Mouse (Mus musculus) right cerebral cortex, postnatal 4 days (tissue): ENCODE results near the gene Efcab11.
A peak's percentile ranks its signal among the peaks of the same experiment; 100 is the strongest.

Experiments
- DNase-seq: peaks from one replicate; pipeline ENCODE4 v3.0.0-alpha.2; 2022

The Efcab11 gene

DNA sequence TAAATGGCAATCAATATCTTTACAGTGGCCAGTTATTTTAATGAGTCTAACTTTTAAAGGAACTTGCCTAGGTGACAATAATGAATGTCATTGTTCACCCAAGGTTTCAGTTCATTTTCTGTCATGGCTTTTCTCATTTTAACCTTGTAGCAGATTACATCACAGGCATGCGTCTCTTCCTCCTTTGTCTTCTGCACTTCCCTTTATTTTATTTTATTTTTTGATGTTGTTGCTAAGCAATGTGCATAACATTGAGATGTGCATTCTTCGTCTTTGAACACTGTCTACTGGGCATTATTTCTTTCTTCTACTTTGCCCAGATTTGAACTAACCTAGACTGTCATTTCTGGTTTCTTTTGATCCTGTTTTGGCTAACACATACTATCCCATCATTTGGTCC is 88.3 kb downstream of the Efcab11 start:
- DNase-seq, result no peak

DNA sequence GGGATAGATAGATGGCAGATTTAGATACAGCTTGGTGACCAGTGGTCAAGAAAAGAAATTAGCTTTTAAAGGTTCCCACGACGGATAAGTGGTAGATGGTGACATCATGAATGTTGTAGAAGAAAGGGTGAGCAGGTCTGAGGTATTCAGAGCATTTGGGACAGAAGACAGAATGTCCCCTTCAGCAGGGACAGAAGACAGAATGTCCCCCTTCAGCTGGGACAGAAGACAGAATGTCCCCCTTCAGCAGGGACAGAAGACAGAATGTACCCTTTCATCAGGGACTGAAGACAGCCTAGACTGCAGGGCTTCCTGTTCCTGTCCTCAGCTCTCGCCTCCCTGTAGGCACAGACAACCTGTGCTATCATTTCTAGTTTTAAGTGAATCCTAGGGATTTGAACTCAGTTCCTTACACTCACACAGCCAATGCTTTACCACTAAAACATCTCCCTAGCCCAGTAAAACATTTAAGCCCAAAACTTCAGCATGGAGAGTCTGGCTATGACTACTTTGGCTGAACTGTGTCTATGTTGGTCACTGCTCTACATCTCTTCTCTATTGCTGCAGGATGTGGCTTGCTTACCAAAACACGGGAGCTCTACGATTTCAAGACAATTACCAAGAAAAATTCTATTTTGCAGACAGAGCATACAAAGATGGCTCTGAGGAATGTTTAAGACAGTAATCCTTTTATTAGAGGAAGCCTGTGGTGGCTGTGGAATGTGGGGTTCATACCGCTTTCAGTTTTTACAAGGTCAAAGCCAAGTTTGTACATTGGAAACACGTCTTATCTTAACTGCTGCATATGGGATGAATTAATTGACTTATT is 89.2 kb downstream of the Efcab11 start:
- no peak for DNase-seq

DNA sequence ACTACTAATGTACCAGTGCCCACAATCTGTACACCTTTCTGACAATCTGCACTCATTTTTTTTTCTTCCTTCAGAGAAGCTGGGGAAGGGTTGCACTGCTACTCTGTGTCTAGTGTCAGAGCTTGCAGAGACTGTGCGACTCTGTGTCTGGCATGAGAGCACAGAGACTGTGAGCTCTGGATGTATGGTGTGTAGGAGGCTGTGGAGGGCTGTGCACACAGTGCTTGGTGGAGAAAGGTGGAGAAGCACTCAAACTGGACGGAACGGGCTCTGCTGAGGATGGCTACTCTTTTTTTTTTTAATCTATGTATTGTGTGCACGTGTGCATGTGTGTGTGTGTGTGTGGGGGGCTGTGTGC is 90.1 kb downstream of the Efcab11 start:
- no peak for DNase-seq

DNA sequence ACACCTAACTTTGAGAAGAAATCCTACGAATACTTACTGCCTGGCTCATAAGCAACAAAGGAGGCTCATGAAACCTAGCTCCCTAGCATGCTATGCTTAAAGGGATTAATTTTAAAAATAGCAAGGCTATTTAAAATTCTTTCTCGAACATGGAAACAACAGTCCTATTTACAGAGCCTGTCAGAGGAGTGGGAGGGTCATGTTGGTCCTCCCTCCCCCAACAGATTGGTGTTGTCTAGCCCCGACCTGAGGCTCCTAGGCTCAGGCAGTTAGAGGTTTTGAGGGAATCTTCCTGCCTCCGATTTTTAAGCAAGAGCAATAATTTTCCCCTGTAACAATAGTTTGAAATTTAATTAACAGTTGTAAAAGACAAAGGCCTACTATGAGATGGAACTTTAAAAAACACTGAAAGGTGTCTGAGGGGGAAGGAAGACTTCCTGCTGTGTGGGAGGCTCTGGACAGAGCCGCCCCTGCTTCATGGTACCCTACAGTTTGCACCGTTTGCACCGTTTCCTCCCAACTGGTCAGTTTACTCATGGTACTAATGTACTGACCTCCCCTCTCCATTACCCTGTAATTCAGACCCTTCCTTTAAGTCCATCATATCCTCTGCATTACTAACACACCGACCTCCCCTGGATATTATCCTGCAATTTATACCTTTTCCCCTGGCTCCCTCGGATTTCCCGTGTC is 90.6 kb downstream of the Efcab11 start:
- DNase-seq, result no peak

DNA sequence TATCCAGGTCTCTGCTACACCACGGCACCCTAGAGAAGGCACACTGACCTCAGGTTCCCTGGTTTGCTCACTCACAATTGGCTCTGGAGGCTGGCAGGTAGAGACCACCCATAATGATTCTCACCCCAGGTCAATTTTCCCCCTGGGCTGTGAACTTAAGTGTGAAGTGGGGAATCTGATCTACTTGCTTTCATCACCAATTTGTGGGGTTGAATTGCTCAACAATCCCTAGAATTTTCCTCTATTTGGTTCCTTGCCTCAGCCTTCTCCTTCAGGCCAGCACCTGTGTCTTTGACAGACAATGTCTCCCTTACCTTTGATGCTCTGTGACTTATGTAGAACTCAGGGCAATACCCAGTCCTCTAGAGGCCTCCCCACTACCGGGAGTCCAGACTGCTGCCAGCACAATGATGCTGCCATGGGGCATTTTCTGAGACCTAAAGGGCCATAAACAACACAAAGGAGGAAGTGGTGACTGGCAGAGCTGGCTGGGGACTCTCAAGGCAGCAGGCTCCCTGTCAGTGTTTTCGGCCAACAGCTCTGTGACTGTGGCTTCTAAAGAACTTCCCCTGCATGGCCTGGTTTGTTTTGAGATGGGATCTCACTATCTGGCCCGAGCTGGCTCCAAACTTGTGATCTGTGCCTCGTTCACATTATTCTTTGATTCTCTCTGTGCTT is 94.8 kb downstream of the Efcab11 start:
- DNase-seq, result no peak

DNA sequence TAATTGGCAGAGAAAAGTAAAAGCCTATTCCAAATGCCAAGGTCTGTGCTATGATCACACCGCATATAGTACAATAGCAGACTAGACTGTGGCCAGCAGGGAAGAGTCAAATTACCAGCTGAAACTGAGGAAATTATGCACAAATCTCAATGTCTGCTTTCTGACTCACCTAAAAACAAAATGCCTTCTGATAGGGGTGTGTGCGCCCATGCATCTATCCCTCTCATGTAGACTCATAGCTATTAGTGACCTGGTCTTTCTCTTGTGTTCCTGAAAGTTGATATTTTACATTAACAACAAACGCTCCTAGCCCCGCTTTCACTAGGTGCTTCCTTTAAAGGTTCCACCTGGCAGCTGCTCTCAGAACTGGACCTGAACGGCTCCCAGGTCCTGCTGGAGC is 102.5 kb downstream of the Efcab11 start:
- DNase-seq, result no peak

DNA sequence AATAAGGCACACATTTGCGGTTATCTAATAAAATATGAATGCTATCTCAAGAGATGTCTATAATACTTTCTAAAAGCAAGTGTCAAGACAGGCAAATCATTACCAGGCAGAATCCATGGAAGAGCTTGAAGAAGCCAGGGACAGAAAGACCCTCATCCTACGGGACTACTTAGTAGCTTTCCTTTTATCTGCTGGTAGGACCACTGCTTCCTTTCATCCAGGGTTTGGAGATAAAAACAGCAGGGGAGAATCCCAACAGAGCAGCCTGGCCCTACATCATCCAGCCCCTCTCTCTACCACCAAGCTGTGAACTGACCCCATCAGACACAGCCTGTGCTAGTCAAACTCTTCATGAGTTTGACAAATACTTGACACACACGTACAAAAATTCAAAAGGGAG is 103.8 kb downstream of the Efcab11 start:
- DNase-seq, result no peak

DNA sequence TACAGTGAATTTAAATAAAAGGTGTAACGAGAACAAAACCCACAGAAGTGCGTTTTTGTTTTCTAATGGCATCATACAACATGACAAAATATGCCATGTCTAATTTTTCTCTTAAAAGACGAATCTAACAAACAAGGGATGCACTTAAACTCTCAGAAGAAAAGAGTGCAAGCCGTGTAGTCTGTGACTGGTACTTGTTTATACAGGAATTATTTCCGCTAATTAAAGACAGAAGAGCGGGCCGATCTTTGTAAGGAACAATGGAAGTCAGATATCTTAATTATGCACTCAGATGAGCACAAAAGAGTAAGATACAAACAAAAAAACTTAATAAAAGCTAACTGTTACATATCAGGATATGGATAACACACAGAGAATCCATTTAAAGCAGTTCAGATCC is 104.3 kb downstream of the Efcab11 start:
- no peak for DNase-seq

DNA sequence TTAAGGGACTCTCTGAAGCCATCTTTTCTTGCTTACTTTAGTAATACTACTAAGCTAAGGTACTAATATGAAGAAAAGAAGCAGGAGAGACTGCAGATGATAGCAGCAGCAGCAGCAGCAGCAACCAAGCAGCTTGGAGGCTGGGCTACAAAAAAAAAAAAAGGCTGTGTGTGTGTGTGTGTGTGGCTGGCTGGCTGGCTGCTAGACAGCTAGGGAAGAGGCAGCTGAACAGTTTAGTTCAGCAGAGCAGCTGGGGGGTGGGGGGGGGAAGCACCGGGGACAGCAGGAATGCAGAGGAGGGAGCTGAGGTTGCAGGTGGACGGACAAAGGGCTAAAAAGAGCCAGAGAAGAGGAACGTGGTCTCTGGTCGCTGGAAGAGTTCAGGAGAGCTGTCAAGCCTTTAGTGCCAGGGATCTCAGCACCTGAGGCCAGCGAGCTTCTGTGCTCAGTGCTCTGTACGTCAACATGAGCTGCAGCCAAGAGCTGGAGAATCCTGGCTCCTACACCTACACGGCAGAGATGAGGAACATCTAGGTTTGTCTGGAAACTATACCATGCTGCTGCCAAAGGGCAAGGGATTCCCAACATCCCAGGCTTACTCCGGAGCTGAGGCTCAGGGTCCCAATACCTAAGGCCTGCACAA is 107.6 kb downstream of the Efcab11 start:
- DNase-seq, result no peak

DNA sequence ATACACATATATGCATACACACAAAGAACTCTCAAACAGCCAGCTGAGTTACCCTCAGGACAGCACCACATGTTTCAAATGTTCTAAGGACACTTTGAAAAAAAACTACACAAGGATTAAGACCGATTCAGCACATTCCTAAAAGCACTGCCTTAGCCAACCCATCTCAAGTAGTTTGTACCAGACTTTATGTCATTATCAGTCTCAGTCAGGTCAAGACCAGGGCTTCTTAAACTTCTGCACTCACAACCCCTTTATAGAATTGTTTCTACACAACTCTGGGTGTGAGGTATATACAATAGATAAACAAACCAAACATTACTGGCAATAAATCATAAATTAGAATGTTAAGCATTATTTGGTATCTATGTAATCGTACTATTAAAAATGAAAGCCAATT is 109.4 kb downstream of the Efcab11 start:
- DNase-seq, result no peak

DNA sequence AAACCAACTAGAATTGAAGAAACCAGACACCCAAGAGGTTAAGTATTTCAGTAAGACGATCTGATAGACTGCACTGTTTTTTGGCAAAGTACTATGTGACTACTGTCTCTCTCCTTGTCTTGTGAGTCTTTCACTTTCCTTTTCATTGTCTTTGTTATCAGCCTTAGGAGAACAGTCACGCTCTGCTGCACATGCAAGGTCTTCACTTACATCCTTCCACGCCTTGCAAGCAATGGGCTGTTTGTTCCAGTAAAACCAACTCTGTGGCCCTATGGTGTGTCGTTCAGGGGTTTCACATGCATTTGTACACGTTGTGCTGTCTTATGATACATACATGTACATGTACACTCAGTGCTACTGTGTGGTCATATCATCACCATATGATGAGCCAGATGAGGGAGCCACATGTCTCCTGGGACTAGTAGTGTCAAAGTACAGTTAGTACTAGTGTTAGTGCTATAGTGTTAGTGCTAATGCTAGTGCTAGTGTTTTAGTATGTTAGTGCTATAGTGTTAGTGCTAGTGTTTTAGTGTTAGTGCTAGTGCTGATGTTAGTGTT is 110.5 kb downstream of the Efcab11 start:
- DNase-seq, result no peak

DNA sequence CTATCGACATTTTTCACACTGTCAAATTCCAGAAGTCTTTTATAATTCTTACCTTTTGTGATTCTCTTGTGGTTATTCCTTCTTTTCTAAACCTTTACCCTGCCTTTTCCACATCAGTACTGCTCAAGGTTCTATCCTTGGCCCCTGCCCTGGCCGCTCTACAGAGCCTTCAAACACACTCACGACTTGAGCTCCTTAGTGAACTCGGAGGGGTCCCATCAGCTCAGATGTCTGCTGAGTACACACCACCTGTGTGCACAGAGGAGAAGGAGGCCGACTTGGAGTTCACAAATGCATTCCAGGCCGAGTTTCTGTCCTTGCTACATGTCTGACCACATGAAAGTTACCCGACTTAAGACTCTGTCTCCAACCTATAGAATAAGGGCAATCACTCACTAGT is 113.2 kb downstream of the Efcab11 start:
- no peak for DNase-seq

DNA sequence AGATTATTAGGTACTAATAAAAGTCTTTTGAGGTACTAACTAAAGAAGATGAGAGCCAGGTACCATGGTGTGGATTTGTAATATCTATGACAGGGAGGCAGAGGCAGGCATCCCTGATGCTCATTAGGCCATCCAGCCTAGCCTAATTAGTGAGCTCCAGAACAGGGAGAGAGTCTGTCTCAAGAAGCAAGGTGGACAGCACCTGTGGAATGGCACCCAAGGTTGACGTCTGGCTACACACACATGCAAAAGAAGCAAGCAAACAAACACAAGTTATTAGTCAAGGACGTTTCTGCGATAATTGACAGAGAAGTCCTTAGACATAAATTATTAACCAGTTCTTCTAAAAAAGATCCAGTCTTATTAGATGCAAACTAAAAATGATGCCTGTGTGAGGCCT is 114.6 kb downstream of the Efcab11 start:
- no peak for DNase-seq

DNA sequence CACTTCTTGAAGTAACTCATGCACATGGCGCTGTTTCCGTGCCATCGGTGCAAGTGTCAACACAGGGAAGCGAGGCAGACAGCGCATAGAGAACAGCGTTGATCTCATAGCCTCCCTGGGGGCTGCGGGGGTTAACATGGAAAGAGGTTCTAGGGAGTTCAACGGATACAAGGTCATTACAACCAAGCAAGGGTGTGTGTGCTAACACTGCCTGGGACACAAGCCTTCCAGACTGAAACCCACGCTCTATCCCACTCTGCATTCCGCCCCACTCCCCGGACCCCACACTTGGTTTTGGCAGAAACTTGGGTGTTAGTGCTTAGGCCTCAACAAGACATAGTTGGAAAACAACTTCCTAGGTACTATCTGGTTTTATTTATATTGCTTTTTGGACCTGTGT is 116.5 kb downstream of the Efcab11 start:
- no peak for DNase-seq

DNA sequence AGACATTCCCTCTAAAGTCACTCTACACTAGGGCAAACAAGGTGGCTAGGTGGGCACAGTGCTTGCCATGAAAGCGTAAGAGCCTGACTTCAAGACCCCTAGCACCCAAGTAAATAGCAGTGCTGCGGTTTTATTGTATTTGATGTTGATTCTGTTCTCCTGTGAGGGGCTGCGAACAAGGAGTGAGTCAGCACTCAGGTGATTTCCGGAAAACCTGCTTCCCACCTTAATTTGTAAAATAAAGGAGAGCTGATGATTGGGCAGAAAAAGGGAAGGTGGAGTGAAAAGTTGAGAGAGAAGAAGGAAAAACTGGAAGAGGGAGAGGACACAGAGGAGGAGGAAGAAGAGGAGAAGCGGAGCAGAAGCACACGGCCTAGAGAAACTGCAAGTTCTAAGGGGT is 118.3 kb downstream of the Efcab11 start:
- no peak for DNase-seq

DNA sequence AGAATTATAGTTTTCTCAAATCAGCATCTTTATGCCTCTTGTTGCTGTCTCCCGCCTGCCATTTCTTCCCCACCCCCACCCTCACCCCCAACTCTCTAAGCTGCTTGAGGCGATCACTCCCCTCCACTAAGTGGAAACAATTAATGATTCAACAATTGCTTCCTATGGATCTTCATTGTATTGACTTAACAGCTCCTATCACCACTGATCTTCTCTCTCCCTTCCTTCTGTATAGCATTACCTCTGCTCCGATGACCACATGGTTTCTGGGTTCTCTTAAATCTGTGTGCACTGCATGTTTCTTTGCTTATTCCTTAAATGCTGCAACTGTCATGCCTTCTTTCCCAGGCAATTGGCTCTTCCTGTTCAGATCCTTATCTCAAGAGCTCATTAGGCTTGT is 120.2 kb downstream of the Efcab11 start:
- DNase-seq, result no peak

DNA sequence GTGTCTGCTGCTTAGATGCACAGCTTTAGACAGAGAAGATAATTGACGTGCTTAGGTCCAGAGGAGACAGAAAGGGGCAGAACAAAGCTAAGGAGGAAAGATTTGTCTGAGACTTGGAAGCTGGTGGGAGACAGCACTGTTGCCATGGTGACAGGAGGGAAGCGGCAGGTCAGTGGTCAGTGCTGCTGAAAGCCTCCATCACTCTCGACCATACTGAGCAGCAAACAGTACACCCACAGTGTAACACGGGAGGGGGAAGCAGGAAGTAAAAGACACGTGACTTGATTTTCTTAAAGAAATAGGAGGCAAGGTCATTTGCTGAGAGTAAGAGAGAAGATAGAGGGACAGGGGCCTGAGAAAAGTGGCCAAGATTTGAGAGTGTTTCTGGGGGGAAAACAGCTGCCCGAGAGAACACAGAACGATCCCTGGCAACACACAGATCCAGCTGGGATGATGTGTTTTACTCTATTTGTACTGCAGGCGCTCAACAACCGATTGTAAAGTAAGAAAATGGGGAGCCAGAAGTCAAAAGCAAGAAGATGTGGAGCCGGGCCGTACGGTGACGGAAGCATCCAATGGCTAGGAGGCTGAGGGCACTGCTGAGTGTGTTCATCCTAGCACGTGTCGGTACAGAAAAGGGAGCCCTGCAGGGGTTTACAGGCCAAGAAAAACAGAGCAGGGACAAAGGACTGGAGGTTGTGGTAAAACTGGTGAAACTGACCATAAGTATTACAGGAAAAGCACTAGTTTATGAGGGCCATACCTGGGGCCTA is 126.3 kb downstream of the Efcab11 start:
- DNase-seq, result peak; percentile 19

DNA sequence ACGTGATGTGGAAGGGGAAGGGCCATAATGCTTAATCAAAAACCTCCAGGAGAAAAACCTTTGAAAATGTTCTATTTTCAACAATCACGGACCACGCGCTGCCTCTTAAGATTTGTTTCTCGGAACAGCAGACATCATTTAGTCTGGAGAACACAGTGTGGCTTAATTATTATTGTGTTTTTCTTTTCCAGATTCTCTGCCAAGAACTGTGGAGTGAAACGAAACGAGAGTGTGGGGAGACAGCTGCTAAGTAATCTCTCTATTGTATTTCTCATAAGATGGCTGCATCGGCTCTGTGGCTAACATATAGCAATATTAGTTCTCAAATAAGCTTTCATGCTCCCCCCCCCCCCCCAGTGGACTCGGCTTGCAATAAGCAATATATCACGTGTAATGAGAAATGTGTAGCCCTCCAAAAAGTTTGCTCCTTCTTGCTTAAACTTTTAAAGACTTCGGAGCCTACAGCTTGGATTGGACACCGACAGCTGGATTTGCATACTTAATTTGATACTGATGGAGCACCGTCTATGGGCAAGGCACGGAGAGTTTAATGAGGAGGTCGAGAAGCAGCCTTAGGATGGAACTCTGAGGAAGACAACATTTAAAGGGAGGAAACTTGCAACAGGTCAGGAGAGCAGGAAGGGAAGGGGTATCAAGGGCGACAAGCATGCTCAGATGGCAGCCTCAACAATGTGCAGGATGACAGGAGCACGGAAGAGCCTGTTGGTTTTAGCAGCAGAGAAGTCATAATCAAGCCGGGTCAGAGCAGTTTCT is 127.1 kb downstream of the Efcab11 start:
- DNase-seq, result no peak

DNA sequence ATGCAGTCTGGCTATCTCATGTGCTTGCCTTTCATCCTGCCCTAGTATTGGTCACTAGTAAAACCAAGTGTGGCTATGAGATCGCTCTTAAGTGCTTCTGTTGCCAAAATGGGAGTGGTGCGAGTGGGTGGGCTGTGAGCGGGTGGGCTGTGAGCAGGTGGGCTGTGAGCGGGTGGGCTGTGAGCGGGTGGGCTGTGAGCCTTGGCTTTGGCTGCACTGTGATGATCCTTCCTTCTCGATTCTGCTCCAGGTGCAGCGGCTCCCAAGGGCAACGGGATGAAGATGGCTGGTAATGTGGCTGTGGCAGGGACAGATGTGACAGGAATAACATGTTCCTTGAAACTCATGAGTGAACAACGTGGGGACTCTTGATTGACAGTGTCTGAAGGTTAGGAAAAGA is 128.0 kb downstream of the Efcab11 start:
- no peak for DNase-seq

DNA sequence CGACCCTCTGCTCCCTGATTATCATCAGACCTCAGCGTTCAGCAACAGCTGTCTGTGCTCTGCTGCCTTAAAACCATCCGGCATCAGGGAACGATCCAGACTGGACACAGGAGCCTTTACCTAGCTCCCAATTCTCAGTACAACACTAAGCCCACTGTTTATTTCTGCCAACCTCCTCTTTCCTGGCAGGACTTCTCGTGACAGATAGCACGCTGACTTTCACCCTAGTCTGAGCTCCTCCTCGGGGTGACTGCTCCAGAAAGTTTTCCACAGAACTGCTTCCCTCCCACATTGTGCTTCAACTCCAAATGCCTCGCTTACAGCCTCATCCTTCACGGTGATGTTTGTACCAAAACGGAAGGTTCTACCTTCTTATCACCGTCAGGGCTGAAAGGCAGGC is 131.3 kb downstream of the Efcab11 start:
- no peak for DNase-seq

DNA sequence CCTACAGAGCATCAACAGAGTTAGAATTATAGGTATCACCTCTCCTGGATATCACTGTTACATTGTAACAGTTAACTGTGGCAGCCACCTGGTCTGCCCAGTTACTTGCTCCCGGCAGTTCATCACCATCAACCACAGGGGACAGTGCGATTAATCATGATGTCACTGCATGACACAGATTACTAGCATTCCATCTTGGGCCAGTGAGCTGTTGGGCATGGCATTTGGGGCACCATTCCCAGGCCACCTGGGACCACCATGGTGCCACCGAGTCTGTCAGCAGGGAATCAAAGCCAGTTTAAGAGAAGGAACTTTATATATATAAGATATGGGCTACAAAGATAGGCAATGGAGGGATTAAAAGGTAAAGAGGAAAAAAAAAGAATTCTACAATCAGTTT is 134.8 kb downstream of the Efcab11 start:
- DNase-seq, result no peak

DNA sequence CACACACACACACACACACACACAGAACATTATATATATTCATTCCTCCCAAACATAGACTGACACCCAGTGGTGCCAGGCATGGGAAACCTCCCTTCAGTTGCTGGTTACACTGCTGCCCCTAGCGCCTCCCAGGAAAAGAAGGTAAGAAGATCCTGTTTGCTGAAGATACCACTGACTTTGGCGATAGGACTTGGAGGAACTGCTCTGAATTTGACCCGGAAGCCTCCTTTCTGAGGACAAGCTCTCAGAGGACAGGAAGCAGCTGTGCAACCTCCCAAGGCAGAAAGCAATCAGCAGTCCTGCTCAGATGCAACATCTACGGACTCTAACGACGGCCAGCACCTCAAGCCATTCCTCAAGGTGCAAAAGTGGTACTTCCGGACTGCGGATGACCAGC is 142.6 kb downstream of the Efcab11 start:
- DNase-seq, result no peak
